Mouse (Mus musculus) intestine, embryonic 16.5 days (tissue): ENCODE data around the gene Top2a. TPM values are rescaled to one million over a fixed set of nuclear protein-coding genes. Genes with fewer than 3 reads are reported as not detected.

Source experiments
- ATAC-seq: fragments of 200-750 bp; cut with Nextera tagmentation; 2 replicates; pipeline ENCODE4 v1.8.0; 2017; ENCODE audit warnings: moderate TSS enrichment, moderate library complexity
- H3K27ac ChIP-seq: fragments of 300-500 bp; sonication (generic); 2 replicates; pipeline ENCODE4 v1.5.1; 2014; ENCODE audit warnings: mild to moderate bottlenecking, low read length
- H3K27me3 ChIP-seq: fragments of 300-500 bp; sonication (generic); replicated peaks from 2 replicates; pipeline ENCODE4 v1.6.1; 2014; ENCODE audit warnings: low read length, control low read depth, mixed read lengths; ENCODE audit not compliant: control insufficient read depth, insufficient read depth
- H3K36me3 ChIP-seq: fragments of 300-500 bp; sonication (generic); 2 replicates; pipeline ENCODE4 v1.6.1; 2014; ENCODE audit warnings: low read length, control low read depth; ENCODE audit not compliant: control insufficient read depth, insufficient read depth
- H3K4me1 ChIP-seq: fragments of 300-500 bp; sonication (generic); 2 replicates; pipeline ENCODE4 v1.6.1; 2014; ENCODE audit warnings: low read length, control low read depth, mixed read lengths; ENCODE audit not compliant: control insufficient read depth, insufficient read depth
- H3K4me2 ChIP-seq: fragments of 300-500 bp; sonication (generic); 2 replicates; pipeline ENCODE4 v1.6.1; 2014; ENCODE audit warnings: low read depth, low read length, control low read depth
- H3K4me3 ChIP-seq: fragments of 300-500 bp; sonication (generic); 2 replicates; pipeline ENCODE4 v1.5.1; 2014; ENCODE audit warnings: mild to moderate bottlenecking, low read length
- H3K9ac ChIP-seq: fragments of 300-500 bp; sonication (generic); 2 replicates; pipeline ENCODE4 v1.6.1; 2014; ENCODE audit warnings: low read depth, low read length
- H3K9me3 ChIP-seq: fragments of 300-500 bp; sonication (generic); 2 replicates; pipeline ENCODE4 v1.6.1; 2016; ENCODE audit warnings: low read length, control low read depth; ENCODE audit not compliant: control insufficient read depth
- WGBS: fragments of 180-500 bp; shearing (Covaris S2); extraction: QIAGEN DNeasy Blood & Tissue Kit; methylation state at CpG from one replicate; pipeline ENCODE4 v1.1.7; 2014; 5-methylcytosine and 5-hydroxymethylcytosine counted together
- polyA plus RNA-seq: library from polyadenylated mRNA; unstranded; fragments of >200 nt; fragmentation: Nextera tagmentation; extraction: Ambion mirVana; gene quantifications from 2 replicates; pipeline ENCODE4 v1.2.1, GENCODE M21; 2015

The Top2a gene
- polyA plus RNA-seq, 1 experiment from 2014 or later: 149 TPM

- Histone ChIP-seq H3K4me3 (no peak overlapping the region), H3K4me1 (peaks cover 61% of the 10 kb centered on the region), H3K27me3 (no peaks in the 10 kb centered on the region), H3K36me3 (0 out of 2 replicates have a peak, but pooled peaks cover 2% of the 10 kb centered on the region), H3K4me2 (no peak overlapping the region), H3K27ac (peak overlapping the region; percentile 82), H3K9ac (peak overlapping the region; percentile 55), H3K9me3 (no peaks in the 10 kb centered on the region)
- 30% methylated on average over 6 of the region's 7 CpGs for WGBS
- ATAC-seq: no peak
Measured at GRCm38 (mm10) chr11:98955707-98956235, 68.2 kb downstream of the Top2a start.

- Histone ChIP-seq H3K9ac (peak overlapping the region; percentile 55; the same call in 1 of the 2 replicates), H3K36me3 (peaks cover 8% of the 10 kb centered on the region; the same call in 1 of the 2 replicates), H3K4me3 (no peak overlapping the region), H3K4me2 (peak overlapping the region; percentile 36), H3K27ac (peak overlapping the region; percentile 82), H3K9me3 (no peaks in the 10 kb centered on the region), H3K4me1 (peaks cover 68% of the 10 kb centered on the region), H3K27me3 (no peaks in the 10 kb centered on the region)
- ATAC-seq: peak; percentile 24; the same call in 1 of the 2 replicates
- 21% methylated on average over 14 of the region's 17 CpGs for WGBS
Measured at GRCm38 (mm10) chr11:98954801-98955706, 68.9 kb downstream of the Top2a start.

- peak overlapping the region; percentile 36 for H3K4me2 ChIP-seq
- no peaks in the 10 kb centered on the region for H3K27me3 ChIP-seq
- H3K27ac ChIP-seq: peak overlapping the region; percentile 82
- H3K36me3 ChIP-seq: peaks cover 8% of the 10 kb centered on the region; the same call in 1 of the 2 replicates
- H3K4me1 ChIP-seq: peaks cover 70% of the 10 kb centered on the region
- WGBS: 5% methylated on average over 10 of the region's 10 CpGs
- peak overlapping the region; percentile 7; the same call in 1 of the 2 replicates for H3K4me3 ChIP-seq
- H3K9me3 ChIP-seq: no peaks in the 10 kb centered on the region
- peak overlapping the region; percentile 17; the same call in 1 of the 2 replicates for H3K9ac ChIP-seq
- ATAC-seq: peak; percentile 39
Measured at GRCm38 (mm10) chr11:98954373-98954772, 69.6 kb downstream of the Top2a start.

GRCm38 (mm10) chr11:98953835-98954320 lies 70.1 kb downstream of the Top2a start:
- WGBS: 20% methylated on average over 13 of the region's 13 CpGs
- no peaks in the 10 kb centered on the region for H3K9me3 ChIP-seq
- H3K4me1 ChIP-seq: peaks cover 65% of the 10 kb centered on the region
- H3K27ac ChIP-seq: peak overlapping the region; percentile 82
- H3K27me3 ChIP-seq: no peaks in the 10 kb centered on the region
- peak overlapping the region; percentile 17 for H3K9ac ChIP-seq
- 0 out of 2 replicates have a peak, but pooled peaks have one; percentile 12 for ATAC-seq
- H3K4me2 ChIP-seq: peak overlapping the region; percentile 36; the same call in 1 of the 2 replicates
- peak overlapping the region; percentile 7; the same call in 1 of the 2 replicates for H3K4me3 ChIP-seq
- H3K36me3 ChIP-seq: peaks cover 8% of the 10 kb centered on the region; the same call in 1 of the 2 replicates

GRCm38 (mm10) chr11:98953361-98953760 lies 70.6 kb downstream of the Top2a start:
- Histone ChIP-seq H3K9ac (no peak overlapping the region), H3K4me2 (peak overlapping the region; percentile 1; the same call in 1 of the 2 replicates), H3K27me3 (no peaks in the 10 kb centered on the region), H3K4me3 (no peak overlapping the region), H3K9me3 (no peaks in the 10 kb centered on the region), H3K4me1 (peaks cover 66% of the 10 kb centered on the region), H3K27ac (peak overlapping the region; percentile 82), H3K36me3 (peaks cover 8% of the 10 kb centered on the region; the same call in 1 of the 2 replicates)
- peak; percentile 41 for ATAC-seq
- WGBS: 30% methylated on average over 2 of the region's 2 CpGs

GRCm38 (mm10) chr11:98952736-98953135 lies 71.3 kb downstream of the Top2a start:
- no peak overlapping the region for H3K27ac ChIP-seq
- peaks cover 71% of the 10 kb centered on the region for H3K4me1 ChIP-seq
- H3K4me2 ChIP-seq: no peak overlapping the region
- H3K9me3 ChIP-seq: no peaks in the 10 kb centered on the region
- H3K4me3 ChIP-seq: no peak overlapping the region
- 56% methylated on average over 2 of the region's 2 CpGs for WGBS
- no peaks in the 10 kb centered on the region for H3K27me3 ChIP-seq
- H3K9ac ChIP-seq: no peak overlapping the region
- H3K36me3 ChIP-seq: peaks cover 8% of the 10 kb centered on the region; the same call in 1 of the 2 replicates
- ATAC-seq: no peak

GRCm38 (mm10) chr11:98952111-98952510 lies 71.9 kb downstream of the Top2a start:
- no peak for ATAC-seq
- peaks cover 8% of the 10 kb centered on the region; the same call in 1 of the 2 replicates for H3K36me3 ChIP-seq
- H3K4me2 ChIP-seq: no peak overlapping the region
- peaks cover 77% of the 10 kb centered on the region for H3K4me1 ChIP-seq
- 94% methylated on average over 1 of the region's 1 CpGs for WGBS
- H3K9me3 ChIP-seq: no peaks in the 10 kb centered on the region
- H3K9ac ChIP-seq: no peak overlapping the region
- H3K27ac ChIP-seq: no peak overlapping the region
- H3K27me3 ChIP-seq: no peaks in the 10 kb centered on the region
- no peak overlapping the region for H3K4me3 ChIP-seq

- H3K9me3 ChIP-seq: no peaks in the 10 kb centered on the region
- no peak overlapping the region for H3K4me3 ChIP-seq
- 52% methylated on average over 16 of the region's 16 CpGs for WGBS
- no peaks in the 10 kb centered on the region for H3K27me3 ChIP-seq
- no peak overlapping the region for H3K4me2 ChIP-seq
- ATAC-seq: peak; percentile 21; the same call in 1 of the 2 replicates
- H3K4me1 ChIP-seq: peaks cover 76% of the 10 kb centered on the region
- peak overlapping the region; percentile 79 for H3K27ac ChIP-seq
- H3K36me3 ChIP-seq: peaks cover 8% of the 10 kb centered on the region; the same call in 1 of the 2 replicates
- H3K9ac ChIP-seq: peak overlapping the region; percentile 53
Measured at GRCm38 (mm10) chr11:98951026-98951906, 72.7 kb downstream of the Top2a start.
